Mouse (Mus musculus) ES-Bruce4 (cell line): Measurements from ENCODE around the gene Olfr2.

Experiments used
- CTCF ChIP-seq: IDR thresholded peaks from one replicate; pipeline ENCODE4 v1.8.1; 2011; ENCODE audit warnings: low read depth, low read length
- EP300 ChIP-seq: IDR thresholded peaks from 2 replicates; pipeline ENCODE4 v1.6.1; 2011; ENCODE audit warnings: low read depth, low read length; ENCODE audit not compliant: insufficient read depth
- POLR2A ChIP-seq: IDR thresholded peaks from one replicate; pipeline ENCODE4 v1.8.1; 2011; ENCODE audit warnings: low read length; ENCODE audit not compliant: insufficient read depth

- TF ChIP-seq CTCF (no peak), POLR2A (no peak), EP300 (no peak)
Observed at GRCm38 (mm10) chr7:107039934-107040563, 34.2 kb upstream of the Olfr2 start.
